Mouse (Mus musculus): ENCODE measurements around the gene Gale.

DNA sequence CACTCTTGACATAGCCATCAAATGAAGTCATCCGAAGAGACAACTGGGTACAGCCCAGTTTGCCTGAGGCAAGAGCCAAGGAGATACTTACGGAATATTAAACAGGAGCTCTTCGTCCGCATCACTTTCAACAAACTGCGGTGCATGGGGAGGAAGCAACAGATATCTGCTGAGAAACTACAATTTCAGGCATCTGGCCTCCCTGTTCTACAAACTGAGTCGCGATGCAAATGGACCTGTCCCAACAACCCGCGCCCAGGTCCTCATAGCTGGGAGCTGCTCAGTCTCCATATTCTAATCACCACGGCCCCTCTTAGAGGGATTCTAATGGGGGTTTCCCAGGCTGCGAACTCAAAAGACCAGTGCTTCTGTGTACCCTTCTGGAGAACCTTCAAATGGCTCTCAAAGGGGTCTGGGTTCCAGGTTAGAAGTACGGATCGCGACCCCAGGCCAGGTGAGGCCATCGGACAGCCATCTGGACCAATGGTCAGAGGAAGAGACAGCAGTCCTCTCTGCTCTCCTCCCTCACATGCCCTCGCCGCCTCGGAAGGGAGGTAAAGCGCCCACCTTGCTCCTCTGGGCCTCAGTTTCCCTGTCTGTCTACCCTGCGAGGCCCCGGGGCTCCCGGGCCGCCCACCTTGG, 22.9 kb downstream of the Gale start:
- TF ChIP-seq CTCF (IDR thresholded peaks at IDR 0.05; ENCODE audit: low read depth) (no peak), EP300 (IDR thresholded peaks at IDR 0.05; ENCODE audit: low read depth) (no peak)
